Mouse (Mus musculus) cerebral cortex, adult 2 months (tissue): ENCODE data around the gene Awat2.

Experiments
- WGBS: fragments of 180-500 bp; shearing (Covaris S2); methylation state at CpG from one replicate; pipeline ENCODE4 v1.1.7; 2018; 5-methylcytosine and 5-hydroxymethylcytosine counted together

The Awat2 gene

DNA sequence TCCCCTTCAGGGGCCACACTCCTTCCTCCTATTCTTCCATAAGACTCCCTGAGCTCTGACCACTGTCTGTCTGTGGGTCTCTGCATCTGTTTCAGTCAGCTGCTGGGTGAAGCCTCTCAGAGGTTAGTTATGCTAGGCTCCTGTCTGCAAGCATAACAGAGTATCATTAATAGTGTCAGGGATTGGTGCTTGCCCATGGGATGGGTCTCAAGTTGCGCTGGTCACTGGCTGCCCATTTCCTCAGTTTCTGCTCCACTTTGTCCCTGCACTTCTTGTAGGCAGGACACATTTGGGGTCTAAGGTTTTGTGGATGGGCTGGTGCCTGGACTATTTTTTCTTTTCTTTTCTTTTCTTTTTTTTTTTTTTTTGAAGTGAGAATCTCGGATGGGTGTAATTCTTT lies at the start of gene Awat2:
Awat2 (minus strand) TSS at position 101 of the 400 bp plus-strand sequence.
- WGBS = 81% methylated on average over 2 of the region's 2 CpGs

DNA sequence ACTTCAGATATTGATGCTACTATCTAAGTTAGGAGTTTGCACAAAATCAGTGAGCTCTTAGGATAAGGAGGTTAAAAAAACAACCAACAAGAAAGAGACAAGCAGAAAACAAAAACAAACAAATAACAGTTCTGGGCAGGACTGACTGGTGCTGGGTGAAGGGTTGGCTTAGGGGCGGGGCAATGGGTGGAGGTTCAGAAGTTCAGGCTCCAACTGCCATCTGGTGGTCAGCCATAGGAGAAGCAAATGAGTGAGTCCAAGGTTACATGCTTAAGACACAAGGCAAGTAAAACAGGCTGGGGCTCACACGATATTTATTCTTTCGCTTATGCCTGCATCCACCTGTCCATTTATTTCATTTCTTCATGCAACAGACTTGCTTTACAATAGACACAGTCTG lies 37.8 kb upstream of the Awat2 start:
- WGBS = 8% methylated on average over 3 of the region's 3 CpGs

DNA sequence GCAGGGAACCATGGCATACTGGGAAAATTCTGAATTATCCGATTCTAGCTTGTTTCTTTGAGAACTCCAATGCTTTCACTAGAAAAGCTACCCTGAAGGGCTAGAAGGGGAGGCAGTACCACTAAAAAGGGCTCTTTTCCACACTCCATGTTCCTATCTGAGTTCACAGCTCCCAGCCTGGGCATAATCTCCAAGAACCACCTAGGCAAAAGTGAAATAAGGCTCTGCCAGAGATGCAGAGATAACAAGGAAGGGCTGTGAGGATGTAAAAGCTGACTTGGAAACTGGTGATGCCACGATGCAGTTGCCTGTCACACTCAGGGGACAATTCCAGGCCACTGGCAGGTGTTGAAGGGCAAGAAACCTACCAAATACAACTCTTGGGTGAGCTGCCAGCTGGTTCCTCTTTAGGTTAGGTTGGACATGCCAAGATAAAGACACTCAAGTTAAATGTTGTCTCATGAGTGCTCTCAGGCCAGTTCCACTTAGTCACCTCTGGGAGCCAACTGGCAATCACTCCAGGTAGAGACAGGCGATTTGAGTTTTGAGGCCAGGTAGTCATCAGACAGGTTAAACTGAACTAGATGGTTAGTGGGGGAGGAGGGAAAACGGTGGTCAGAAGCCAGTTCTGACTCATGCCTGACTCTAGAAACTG lies 33.2 kb upstream of the Awat2 start:
- 75% methylated on average over 4 of the region's 4 CpGs for WGBS

DNA sequence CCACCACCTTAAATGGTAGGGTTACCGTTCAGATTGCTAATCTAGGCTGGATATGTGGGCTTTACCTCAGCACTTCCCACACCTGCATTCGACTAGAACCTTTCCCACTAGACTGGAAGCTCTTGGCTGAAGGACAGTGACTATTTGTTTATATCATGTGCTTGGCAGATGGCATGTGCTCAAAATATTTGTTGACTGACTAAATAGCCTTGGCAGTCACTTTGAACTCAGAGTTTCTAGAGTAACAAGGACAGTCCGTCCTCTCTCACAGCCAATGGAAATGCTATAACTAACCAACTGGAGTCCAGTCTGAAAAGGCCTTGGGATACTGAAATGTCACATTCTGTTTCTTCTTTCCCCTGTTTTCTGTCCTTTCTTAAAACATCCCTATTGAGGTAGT lies 29.0 kb upstream of the Awat2 start:
- 60% methylated on average over 3 of the region's 3 CpGs for WGBS

DNA sequence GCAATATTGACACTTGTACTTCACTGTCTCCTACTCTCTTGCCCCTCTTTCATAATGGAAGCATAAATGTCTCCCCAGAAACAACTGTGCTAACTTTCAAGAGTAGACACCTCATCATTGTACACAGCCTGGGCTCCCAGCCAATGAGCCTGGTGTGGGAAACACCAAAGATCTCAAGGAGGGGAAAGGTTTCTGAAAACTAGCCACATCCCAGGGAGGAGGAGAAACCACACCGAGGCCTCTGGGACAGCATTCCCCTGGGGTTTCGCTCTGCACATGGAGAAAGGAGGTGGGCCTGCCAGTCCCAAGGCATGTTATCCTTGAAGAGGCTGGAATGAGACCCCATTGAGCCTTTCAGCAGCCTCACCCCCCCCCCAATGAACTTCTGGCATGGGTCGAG lies 27.6 kb upstream of the Awat2 start:
- WGBS = 64% methylated on average over 3 of the region's 3 CpGs

DNA sequence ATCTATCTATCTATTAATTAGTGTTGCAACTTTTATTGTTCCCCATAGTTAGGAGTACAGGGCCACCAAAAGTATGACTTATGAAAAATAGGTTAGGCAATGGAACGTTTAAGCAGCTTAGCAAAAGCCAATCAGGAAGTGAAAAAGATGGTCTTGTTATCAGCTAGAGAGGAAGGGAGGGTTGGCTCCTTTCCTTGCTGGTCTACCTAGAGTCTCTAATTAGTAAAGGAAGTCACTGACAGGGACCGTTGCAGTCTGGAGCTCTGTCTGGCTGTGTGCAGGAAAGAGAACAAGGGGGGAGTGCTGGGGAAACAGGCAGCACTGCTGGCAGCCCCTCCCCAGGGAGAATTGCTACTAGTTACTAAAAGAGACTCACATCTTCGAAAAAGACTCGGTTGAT lies 25.5 kb upstream of the Awat2 start:
- WGBS = 32% methylated on average over 4 of the region's 4 CpGs

DNA sequence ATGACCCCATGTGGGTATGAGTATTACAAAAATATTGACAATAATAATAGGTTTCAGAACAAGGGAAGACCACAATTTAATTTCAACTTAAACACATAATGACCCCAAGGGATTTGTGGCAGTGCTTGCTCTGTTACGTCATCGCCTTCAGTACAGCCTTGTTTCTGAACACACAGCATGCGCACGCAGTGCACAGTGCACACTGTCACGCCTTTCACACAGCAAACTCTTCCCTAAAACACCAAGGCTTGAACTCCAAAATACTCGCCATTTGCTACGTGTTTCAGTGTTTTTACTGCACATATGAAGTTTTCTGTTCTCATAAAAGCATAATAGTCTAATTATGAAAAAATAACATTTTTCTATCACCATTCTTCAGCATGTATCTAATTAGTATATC lies 1.0 kb upstream of the Awat2 start:
- 86% methylated on average over 7 of the region's 7 CpGs for WGBS

DNA sequence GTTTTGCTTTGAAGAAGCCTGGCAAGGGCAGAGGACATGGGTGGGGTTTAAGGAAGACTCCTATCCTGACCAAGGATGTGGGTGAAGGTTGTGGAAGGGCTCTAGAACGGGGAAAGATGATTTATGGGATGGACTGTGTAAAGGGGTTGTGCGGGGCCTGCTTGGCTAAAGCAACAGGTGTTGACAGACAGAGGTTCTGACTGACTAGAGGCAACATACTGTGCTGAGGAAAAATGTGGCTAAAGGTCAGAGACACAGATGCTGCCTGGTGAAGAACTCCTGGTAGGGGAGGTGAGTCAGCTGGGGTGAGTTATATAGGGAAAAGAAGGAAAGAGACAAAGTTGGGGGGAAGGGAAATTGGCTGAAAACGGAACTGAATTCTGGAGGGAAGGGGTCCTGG lies 10.2 kb downstream of the Awat2 start:
- 91% methylated on average over 3 of the region's 3 CpGs for WGBS

DNA sequence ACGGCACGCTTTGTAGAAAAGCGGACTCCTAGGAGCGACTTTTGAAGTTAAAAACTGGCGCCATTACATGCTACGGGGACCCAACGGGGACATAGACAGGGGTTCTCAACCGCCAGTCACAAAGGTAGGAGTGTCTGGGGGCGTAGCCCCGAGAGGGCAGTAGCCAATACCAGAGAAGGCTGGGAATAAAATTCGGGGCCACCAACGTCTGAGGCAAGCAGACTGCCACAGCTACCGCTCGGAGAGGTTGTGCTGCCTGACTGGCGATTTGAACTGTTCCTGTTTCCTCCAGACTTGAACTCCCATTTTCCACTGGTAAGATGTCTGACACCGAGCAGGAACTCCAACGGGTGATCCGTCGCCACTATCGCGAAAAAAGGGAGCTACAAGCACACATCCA lies 13.8 kb downstream of the Awat2 start, which contains the start of gene Otud6a:
Otud6a (plus strand) TSS at position 321 of the 400 bp plus-strand sequence.
- 95% methylated on average over 21 of the region's 21 CpGs for WGBS

DNA sequence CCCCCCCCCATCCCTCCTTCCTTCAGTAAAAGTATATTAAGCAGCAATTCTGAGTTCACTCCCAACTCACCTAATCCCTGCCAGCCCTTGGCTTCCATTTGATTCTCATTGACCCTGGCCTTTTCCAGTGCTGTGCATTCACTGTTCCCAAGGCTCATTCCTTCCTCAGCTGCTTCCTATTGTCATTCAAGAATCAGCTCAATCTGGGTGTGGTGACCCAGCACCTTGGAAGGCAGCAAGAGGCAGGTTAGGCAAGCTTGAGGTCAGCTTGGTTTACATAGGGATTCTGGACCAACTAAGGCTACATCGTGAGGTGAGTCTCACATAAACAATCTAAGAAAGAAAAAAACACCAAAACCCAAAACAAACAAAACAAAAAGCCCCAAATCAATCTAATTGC lies 33.3 kb downstream of the Awat2 start:
- WGBS = 76% methylated on average over 1 of the region's 1 CpGs

DNA sequence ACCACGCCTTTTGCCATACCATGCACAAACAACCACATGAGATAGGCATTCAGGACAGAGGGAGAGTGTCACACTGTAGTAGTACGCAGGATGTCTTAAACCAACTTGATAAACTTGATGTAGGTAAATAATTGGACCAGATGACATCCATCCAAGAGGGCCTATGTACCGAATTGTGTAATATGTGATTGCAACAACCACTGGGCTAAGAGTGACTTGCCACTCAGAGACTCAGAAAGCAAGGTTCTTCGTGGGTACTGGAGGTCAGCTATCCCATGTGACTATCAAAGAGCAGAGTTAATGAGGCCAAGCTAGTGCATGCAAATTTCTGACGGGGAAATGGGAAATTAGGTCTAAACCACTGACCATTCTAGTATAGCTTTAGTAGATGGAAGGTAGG lies 40.9 kb downstream of the Awat2 start:
- WGBS = 80% methylated on average over 5 of the region's 5 CpGs

DNA sequence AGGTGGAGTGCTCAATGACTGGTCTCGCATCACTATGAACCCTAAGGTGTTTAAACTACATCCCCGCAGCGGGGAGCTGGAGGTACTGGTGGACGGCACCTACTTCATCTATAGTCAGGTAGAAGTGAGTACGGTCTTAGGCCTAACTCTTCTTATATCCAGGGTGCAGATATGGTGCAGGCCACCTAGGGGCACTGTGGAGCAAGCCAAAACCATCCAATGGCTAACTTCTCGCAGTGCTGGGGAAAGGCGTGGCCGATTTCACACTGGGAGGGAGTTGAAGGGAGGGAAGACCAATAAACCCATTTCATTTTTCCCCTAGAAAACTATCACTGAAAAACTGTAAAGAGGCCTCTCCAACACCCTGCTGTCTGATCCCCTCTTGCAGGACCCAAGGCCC lies 47.5 kb downstream of the Awat2 start:
- 84% methylated on average over 8 of the region's 8 CpGs for WGBS

DNA sequence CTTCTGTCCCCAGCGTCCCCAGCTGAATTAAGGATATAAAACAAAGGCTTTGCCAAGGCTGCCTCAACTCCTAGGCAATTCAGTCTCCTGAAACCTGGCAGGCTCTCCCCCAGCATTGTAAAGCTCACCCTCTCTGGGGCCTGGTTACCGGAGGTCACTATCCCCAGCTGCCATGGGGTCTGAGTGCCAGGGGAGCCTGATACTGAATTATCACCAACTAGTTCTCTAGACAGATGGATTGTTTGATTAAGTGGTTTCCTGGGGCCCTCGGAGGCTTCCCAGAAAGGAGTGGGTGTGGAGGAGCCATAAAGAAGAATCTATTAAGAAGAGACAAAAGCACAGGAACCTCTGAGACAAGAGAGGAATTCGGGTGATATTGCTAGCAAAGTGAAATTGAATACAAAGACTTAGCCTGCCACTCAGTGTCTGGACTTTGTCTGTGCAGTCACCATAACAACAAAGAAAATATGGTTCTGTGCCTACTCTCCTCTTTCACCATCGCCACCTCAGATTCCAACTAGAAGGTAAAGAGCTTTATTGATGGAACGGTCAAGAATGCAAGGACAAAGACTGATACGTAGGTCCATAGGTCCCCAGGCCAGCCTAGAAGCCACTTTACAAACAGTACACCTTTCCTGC lies 48.2 kb downstream of the Awat2 start:
- WGBS = 74% methylated on average over 7 of the region's 7 CpGs

DNA sequence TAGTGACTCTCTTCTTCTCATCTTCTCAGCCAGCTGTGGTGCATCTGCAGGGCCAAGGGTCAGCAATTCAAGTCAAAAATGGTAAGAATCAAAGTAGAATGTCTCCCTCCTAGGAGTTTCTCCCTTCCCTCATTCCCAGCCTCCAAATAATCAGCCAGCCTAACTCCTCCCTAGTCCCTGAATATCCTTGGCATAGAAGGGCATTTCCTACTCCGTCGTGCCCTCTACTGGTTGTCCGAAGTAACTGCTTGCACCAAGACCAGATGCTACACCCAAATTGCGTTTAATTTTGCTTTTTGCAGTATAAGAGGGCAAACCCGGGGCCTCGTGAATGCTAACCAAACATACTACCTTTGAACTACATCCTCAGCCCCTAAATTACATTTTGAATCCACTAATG lies 50.2 kb downstream of the Awat2 start:
- WGBS = 27% methylated on average over 6 of the region's 6 CpGs

DNA sequence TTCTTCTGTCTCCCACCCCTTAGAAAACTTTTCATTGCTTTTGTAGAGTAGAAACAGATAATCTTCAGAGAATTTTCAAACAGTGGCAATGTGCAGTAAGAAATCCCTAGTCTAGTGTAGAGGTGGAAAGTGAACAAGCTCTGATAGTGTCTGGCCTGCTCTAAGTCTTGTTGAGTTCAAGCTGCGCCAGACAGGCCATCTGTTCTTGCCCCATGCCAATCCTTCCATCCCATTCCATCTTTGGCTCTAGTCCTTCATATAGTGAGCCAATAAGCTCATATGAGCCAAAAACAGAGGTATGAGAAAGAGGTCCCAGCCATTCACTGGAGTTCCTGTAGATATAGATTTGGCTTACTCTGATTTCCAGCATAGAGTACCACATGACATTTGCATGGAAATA lies 52.6 kb downstream of the Awat2 start:
- 96% methylated on average over 1 of the region's 1 CpGs for WGBS

DNA sequence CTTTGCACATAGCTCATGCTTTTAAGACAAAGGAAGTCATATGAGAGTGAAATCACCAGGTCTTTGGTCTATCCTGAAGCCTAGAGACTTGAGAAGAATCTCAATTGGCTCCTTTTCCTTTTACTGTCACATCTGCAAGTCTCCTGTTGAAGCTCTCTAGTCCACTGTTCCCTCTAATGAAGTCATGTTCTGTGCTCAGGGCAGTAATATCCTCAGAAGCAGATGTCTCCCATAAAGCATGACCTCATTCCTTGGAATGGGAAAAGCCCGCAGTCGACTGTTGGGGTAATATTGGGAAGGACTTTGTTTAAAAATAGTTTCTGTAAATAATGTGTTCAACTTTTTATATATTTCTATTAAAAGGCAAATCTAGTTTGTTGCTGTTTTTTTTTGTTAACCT lies 85.5 kb downstream of the Awat2 start:
- 67% methylated on average over 2 of the region's 2 CpGs for WGBS
